Mouse (Mus musculus): ENCODE results near the gene Chrnb2. TPM values are rescaled to one million over a fixed set of nuclear protein-coding genes. Genes with fewer than 3 reads are reported as not detected.

The Chrnb2 gene
- total RNA-seq, 2 experiments from 2014 or later = 0.11 to 0.13 TPM

DNA sequence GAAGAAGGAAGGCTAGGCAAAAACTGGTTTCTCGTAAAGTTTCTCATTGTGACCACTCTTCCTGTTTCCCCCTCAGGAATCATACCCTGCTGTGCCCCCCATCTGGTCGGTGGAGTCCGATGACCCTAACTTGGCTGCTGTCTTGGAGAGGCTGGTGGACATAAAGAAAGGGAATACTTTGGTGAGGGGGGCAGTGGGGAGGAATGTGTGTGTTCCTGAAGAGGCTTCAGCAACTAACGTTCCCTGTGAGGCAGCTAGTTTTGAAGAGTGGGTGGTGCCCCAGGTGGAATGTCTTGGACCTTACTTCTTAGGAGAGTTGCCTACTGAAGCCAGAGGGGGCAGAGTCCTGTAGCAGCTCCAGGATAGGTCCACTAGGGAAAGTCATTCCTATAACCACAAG lies 11.6 kb upstream of the Chrnb2 start:
- DNase-seq = no peak

DNA sequence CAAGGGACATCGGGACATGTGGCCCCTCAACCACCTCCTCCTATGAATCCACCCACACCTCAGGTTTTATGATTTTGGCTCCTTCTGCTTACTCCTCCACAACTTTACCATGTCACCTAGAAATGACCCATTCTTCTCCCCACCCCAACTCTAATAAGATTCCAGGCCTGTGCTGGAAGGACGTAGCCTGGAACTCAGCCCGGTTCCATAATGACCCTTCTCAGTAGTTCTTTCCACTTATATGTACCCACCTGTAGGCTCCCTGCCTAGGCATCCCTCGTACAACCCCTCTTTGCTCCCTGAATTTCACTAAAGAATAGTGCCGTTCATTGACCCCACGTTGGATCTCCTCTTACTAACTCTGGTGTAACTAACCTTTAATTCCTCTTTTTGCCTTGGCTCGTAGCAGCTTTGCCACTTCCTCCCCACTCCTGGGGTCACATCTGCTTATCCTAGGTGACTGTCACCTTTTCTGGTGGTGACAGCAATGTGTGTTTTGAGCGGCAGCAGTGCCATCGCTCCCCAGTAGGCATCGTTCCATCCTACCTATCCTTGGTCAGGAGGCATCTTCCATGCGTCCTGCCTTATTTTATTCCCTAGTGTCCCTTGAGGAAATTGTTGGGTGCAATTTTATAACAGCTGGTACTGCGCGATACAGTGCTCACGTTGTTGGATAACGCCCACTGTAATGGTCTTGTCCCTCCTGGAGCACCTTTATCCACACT lies 10.0 kb upstream of the Chrnb2 start:
- DNase-seq = no peak

DNA sequence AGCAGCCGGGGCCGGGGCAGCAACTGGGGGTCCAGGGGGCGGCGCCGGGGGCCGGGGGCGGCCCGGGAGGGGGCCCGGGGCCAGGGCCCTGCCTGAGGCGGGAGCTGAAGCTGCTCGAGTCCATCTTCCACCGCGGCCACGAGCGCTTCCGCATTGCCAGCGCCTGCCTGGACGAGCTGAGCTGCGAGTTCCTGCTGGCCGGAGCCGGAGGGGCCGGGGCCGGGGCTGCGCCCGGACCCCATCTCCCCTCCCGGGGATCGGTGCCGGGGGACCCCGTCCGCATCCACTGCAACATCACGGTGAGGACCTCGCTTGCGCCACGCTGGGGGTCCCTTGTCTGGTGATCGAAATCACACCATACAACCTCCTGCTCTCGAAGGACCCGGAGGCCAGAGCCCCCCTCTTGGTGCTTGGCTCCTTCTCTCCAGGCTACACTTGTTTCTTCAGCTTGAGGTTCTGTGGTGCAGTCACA lies 9.3 kb upstream of the Chrnb2 start:
- peak; percentile 36 for DNase-seq

DNA sequence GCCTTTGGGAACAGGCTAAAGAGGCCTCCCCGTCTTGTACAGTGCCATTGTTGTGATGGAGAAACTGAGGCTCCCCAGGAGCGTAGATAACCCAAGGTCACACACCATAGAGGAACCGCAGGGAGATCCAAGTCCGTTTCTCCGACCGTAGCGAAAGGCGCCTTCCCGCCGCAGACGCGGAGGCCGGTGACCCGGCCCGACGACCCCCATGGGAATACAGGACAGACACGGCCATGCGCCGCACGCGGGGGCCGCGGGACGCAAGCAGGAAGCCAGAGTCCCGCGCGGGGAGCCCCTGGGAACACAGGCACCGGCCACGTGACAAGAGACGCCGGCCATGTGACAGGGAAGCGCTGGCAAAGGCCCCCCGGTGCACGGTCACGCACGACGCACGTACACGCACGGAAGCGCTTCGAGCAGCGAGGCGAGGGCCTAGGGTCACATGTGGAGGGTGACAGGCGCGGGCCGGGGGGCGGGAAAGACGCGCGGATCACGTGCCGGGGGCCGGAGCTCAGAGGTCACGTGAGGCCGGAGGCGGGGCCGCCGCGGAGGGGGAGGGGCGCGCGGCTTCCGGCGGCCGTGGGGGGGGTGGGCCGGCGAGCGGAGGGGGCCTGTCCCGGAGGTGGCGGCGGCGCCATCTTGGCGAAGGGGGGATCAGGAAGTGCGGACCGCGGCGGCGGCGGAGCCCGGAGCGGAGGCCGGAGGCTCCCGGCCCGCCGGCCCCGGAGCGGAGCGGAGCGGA lies 8.7 kb upstream of the Chrnb2 start, which contains the start of gene Ube2q1:
Gene Ube2q1 (plus strand): TSS at position 649 of the 742 bp plus-strand sequence.
- peak; percentile 97 for DNase-seq

DNA sequence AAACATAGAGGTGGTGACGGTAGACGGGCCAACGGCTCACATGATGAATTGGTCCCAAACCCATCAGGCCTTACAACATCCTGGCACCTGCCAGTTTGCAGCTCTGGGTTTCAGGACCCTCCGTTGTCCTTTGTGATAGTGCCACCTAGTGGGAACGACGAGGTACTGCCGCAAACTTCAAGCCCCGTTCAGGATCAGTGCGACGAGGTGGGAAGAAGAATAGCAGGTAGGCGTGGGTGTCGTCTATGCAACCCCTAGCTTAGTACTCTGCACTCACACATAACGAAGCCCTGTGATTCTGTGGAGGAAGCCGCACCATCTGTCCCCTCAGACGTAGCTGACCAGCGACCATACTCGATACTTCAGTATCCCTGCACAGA lies 8.1 kb upstream of the Chrnb2 start:
- DNase-seq = peak; percentile 71

DNA sequence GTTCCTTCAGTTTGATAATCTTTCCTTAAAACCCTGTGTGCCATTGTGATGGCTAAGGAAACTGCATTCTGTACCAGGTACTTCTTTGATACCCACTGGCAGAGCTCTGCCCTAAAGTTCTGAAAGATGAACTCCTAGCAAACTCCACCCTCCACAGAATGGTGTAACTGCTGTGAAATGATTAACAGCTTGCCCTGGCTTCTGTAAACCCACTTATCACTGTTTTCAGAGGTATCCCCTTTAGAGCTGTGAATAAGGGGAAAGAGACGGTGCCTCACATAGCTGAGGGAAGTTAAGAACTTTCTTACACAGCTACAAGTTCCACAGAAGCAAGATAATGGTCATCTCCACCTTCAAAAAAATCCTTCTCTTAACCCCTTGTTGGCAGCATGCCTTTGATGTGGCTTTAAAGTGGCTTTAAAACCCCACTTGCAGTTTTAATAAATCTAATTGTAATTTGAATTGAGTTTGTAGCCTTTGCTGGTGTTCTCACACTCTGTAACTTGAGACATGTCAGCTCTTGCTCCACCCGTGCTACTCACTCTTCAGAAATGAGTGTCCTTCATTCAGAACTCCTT lies 6.1 kb upstream of the Chrnb2 start:
- DNase-seq = no peak

DNA sequence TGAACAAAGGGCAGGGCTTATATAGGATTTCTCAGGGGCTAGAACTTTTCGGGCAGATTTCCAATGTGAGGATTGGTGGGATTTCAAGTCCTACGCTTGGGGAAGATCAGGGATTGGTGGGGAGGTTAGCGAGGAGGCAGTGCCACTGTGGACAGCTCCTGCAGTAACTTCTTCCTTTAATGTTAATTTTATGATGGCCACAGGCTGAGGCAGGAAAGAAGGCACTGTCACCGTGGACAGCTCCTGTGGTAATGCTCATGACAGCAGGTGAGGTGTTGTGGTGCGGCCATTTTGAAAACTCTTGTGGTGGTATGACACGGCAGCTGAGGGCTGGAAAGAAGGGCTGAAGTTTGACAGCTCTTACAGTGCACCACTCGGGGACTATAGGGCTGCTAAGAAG lies 5.2 kb upstream of the Chrnb2 start:
- DNase-seq = no peak

DNA sequence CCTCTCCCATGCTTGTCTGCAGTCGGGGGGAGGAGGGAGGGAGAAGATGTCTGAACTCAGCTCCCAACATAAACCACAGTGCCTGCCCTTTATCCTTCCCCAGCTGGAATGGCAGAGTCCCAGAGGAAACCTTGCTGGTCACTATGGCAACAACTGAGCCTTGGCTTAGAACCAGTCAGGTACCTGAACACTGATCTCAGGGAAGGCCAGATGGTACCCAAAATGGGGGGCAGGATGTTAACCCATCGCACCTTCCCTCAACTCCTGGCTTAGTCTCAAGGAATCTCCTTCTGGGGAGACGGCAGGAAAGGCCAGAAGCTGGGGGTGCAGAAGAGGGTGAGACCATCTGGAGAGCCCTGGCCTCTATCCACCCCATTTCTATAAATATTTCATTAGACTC lies 4.6 kb downstream of the Chrnb2 start:
- DNase-seq = no peak

DNA sequence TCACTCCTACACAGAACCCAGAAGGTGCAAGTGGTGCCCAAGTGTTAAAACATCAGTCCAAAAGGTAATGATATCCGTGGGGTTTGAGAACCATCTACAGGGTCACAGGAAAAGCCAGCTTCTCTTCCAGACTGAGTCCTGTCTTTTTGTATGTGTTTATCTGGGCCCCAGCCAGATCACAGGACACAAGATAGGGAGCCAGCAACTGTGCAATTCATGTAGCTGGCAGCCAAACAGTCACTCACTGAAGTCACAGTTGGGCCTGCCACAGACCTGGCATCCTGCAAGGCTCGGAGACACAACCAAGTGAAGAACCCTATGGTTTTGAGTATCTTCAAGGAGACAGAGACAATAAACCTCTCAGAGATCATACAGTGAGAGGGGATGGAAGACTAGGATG lies 6.6 kb downstream of the Chrnb2 start:
- DNase-seq = no peak

DNA sequence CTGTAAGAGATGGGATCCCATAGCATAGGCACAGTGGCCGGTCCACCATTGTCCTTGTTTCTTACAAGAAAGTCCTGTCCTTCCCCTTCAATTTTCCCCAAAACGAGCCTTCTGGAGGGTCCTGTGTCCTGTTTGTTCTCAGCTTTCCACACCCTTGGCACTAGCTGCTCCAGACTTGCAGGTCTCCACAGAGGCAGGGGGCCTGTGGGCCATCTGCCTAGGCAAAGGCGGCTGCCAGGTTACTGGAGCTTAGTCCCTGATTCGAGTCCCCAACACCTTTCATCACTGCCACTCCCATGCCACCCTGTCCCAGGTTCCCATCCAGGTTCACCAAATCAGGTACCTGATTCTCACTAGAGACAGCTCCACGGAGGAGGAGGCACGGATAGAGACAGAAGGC lies 9.1 kb downstream of the Chrnb2 start:
- no peak for DNase-seq

DNA sequence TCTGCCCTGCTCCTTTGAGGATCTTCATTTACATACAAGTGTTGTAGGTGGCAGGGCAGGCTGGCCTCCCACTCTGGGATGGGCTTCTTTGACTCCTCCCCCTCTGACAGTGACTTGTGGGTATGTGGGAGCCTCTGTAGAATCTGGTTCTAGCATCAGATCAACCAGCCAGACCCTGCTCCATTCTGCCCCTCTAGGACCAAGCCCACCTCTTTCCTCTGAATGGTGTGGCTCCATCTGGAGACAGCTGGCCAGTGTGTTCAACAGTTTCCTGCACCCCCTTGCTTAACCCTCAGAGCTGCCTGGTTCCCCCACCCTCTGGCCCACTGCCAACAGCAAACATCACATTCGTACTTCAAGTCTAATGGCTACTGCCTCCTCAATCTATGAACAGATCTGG lies 12.1 kb downstream of the Chrnb2 start:
- DNase-seq = no peak

DNA sequence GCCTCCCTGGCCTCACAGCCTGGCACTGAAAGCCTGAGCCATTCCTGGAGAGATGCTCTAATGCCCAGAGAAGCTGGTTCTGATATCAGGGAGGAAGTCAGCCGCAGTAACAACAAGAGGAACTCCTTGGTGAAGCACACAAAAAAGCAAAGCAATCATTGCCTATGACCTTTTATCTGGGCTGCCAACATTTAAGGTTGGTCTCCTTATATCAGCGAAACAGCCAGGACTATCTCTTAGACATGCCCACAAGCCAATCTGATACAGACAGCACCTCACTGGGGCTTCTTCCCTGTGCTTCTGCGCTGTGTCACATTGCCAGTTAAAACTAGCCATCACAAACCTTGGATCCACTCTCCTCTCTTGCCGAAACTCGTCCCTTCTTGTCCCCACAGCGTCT lies 25.9 kb downstream of the Chrnb2 start:
- no peak for DNase-seq

DNA sequence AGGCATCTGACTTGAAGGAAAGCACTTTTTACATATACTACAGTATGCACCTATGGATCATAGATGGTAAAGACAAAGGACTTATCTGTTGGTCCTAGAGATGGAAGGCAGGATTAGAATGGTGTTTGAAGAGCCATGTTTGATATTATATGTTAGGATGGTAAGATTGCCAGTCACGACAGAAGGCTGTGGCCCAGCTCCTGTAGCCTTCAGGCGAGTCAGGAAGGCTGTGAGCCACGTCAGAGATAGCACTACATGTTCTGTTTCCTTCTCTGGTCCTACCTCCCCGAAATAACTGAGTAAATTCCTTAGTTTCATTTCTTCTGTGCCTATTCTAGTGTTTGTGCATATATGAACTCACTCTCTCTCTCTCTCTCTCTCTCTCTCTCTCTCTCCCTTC lies 32.3 kb downstream of the Chrnb2 start:
- DNase-seq = no peak

DNA sequence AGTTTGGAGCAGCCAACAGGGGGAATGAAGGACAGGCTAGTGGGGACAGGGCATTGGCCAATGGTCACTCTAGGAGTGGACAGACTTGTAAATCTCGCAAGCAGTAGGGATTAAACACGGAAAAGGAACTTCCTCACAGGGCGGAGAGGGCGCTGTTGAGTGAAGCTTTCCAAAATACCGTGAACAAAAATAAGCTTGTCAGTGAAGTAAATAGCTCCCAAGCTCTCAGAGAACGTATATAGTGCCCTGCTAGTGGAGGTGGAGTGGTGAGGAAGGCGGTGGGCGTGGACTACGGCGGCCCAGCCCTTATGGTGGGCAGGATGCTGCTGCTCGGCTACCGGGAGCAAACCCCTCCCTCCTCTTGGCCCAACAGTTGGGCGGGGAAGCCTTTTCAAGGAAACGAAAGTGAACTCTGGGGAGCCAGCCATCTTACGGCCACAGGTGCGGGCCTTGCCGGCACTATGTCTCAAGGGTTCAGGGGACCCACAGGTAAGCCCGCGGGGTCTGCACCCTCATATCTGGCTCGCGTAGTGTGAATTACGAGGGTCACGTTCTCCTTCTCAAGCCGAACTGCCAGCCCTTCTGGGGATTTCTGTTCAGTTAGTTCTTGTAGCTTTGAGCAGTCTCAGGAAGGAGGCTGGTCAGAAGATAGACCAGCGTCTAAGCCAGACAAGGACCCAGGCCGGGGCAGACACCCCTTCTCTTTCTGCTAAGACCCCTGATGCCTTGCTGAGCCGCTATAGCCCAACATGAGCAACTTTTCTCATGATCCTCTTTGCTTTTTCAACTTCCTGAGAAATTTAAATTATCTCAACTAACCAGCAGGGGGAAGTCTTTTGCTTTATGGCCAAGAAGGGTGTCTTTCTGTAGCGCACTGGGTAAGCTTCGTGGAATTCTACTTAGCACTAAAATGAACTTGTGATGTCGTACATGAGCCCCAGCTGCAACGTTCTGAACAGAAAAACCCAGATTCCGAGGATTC lies 33.8 kb downstream of the Chrnb2 start:
- DNase-seq = peak; percentile 82

DNA sequence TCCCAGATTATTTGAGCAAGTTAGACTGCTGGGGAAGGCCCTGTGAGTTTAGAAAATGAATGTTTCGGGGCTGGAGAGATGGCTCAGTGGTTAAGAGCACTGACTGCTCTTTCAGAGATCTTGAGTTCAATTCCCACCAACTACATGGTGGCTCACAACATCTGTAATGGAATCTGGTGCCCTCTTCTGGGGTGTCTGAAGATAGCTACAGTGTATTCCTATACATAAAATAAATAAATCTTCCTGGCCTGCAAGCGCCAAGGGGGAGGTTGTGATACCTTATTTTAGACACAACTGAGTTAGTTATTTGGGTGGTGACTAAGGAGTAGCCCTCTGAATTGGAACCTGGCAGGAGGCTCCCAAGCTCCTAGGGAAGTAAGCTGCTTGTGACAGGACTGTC lies 35.6 kb downstream of the Chrnb2 start:
- DNase-seq = no peak

DNA sequence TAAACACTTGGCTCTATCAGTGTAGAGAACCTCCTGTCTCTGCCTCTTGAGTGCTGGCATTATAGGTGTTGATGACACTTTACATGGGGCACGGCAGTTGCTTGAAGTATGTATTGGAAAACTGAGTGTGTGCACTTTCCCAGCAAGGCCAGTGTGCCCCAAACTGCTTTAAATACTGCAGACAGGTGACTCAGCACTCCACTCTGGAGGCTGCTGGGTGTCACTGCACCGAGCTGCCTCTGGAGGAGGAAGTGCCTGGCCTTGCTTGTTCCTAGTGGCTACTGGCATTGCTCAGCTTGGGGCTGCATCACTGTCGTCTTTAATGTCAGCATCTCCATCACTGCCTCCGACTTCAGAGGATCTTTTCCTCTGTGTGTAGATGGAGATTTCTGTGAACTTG lies 37.4 kb downstream of the Chrnb2 start:
- DNase-seq = no peak

DNA sequence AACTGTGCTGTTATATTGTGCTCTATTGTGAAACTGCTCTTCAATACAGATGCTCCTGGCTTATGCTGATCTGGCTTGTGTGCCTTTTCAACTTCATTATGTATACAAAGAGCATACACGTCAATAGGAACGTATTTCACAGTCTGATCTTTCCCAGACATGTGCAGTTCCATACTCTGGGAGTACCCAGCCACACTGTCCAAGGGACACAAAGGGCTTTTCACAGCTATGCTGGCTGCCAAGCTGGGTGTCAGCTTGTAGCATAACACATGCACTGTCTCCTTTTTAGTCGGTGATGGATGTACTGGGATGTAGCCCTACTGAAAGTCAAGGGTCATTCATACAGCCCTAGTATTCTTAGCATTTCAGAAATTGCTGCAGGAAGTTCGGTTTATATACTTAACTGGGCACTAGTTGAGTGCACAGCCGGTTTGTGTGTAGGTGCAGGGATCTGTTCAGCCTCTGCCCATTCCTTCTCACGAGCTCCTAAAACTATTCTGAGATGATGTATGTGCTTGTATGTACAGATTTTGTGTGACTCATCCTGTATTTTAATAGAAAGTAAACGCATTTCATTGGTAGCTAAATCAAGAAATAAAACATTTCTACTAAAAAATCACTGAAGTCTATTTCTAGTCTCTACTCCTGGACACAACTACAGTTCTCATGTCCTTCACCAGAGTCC lies 40.9 kb downstream of the Chrnb2 start:
- DNase-seq = no peak

DNA sequence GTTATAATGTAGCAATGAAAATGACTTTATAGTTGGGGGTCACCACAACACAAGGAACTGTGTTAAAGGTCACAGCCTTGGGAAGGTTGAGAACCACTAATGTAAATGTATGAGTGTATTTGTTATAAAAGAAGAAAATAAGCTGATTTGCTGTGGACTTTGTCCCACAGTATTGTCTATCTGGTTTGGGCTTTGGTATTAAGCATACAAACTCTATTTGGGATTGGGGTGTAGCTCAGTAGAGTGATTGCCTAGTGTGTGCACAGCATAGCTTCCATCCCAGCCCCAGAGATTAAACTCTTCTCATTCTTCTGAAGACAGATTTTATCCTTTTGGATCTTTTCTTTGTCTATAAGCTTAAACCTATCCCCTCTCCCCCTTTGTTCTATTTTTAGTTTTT lies 42.4 kb downstream of the Chrnb2 start:
- DNase-seq = no peak

DNA sequence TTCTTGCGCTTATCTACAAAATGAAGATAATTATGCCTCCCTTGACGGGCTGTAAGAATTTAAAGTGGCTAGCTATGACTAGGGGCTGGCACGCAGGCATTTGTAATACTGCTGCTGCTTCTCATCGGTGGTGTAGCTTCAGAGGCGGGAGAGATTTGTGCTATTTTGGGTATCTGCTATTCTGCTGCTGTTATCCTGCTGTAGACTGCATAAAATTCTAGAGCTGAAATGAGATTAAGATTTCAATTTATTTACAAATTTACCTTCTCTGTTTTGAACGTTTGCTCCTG lies 48.5 kb downstream of the Chrnb2 start:
- DNase-seq = no peak

DNA sequence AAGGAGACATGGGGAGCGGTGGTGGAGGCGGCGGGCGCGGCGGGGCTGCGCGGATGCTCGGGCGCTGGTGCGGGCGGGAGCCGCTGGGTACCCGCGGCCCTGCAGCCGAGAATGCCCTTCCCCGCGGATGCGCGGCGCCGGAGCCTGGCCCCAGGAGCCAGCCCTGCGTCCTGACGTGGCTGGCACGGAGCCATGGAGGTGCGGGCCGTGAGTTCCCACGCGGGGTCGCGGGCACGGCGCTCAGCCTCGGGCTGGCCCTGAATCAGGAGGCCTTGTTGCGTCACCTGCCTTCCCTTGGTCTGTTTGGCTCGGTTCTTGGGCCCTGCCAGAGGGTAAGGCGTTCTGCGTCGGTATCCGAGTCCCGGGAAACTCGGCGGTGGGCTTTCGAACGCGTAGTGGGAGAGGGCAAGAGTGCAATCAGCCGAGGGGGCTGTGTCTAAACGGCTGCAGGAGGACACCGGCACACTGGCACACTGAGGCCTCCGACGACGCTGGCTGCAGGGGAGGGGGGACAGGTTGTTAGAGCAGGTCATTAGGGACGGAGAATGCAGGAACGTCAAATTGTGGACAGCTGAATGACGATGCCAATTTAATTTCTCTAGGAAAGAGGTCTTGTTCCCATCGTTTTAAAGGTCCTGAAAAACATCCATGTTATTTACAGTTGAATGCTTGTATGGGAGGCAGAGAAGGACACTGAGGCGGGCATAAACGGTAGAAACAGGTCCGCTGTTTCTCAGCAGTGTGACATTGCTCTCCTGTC lies 49.0 kb downstream of the Chrnb2 start:
- peak; percentile 12 for DNase-seq

Data from gastrocnemius, postnatal 25 days (tissue).